Mouse (Mus musculus) adrenal gland, postnatal 25 days (tissue): ENCODE results near the gene Acss1. TPM values are rescaled to one million over a fixed set of nuclear protein-coding genes. Genes with fewer than 3 reads are reported as not detected.

Source experiments
- DNase-seq: peaks from one replicate; pipeline ENCODE4 v3.0.0; 2021; ENCODE audit warnings: mixed read lengths
- total RNA-seq: library from RNA; stranded (reverse); gene quantifications from 2 replicates; pipeline ENCODE4 v1.2.3, GENCODE M21; 2021

Acss1 gene
- total RNA-seq, 1 experiment from 2014 or later: 17.3 TPM

DNA sequence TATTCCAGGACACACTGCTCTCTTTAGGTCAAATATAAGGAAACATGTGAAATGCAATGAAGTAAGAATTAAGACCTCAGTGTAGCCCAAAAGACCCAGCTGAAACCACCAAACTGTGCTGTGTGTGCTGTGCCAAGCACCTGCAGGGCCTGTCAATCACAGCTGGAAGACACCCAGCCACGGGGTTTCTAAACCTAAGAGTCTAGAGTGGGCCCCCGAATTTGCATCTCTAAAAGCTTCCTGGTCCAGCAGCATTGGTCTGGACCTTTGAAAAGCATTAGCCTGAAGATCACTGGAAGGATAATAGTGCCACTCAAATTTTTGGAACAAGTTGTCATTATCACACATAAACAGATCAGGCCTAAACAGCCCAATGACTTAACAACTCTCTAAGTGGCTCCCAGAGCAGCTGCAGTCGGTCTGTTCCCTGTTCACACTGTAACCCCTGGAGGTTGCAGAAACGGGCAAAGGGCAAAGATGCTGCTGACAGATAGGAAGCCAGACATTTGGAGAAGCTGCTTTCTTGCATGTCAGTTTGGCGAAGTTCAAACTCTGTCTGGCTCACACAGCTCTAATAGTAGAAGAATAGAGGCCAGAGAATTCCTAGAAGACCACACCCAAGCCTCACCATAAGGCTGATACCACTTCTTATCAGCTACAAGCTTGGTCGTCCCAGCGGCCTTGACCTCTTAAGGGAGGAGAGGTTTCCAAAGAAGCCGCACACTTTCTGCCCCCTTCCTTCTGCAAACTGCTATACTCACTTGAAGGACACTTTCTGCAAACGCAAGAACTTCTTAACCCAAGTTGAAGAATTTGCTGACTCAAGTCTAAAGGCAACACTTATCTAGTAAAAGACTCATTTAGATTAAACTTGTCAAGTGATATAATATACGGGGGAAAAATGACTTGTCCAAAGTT lies 2.5 kb downstream of the Acss1 start:
- DNase-seq: no peak

DNA sequence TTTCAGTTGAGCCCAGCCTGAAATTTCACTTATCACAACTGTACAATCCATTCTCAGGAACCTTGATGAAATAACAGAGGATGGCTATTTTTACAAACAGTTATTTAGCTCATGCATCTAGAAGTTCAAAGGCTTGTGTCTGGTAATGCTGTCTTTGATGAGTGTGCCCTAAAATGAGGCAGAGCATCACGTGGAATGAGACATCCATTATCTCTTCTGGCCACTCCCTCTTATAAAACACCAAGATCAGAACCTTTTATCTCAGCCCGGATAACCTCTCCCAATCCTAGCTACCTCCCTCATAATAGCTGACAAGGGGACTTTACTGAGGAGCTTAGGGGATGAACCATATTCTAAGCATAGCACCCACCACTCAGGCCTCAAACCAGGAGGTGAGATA lies 3.3 kb downstream of the Acss1 start:
- no peak for DNase-seq

DNA sequence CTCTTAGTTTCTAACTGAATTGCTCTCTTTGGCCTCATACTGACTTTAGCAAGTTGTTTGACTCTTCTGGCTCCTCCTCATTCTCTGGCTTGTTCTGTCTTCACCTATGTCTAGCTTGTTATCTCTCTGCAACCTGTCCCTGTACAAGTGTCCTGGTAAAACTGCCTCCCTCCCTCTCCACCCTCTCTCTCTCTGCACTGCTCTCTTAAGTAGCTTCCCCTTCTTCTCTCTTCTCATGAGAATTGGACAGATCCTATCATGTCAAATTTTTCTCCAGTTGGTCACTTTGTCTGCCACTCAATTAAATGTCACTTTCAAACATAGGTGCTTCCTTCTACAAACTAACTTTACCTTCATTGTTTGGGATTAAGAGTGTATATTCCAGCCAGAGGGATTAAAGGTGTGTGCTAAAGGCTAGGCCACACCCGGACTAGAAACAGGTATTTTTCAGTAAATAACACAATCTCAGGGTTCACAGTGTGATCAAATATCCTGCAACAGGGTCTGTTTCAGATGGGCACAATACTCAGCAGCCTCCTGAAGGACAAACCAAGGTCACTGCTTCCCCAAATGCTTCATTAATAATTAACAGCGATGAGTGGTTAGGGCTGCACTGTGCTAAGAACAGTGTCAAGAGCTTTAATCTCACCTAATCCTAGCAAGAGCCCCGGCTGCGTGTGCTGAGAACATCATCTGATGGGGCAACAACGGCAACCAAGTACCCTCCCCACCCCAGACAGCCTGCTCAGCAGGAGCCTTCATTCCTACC lies 4.0 kb downstream of the Acss1 start:
- no peak for DNase-seq

DNA sequence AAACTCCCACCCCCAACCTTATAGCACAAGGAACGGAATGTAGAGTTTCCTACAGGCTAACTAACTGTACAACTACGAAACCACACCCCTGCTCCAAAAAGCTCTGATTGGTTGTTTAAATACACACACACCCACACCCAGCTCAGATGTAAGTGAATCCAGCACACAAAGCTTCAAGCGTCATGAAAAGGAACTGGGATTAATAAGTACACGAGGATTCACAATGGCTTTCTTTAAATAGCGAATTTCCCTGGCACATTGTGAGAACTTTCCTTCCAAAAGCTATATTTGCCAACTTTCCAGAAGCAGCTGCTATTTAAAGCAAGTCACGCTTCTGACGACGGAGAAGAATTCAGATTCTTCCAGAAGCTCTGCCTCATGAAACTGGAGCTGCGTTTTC lies 5.0 kb downstream of the Acss1 start:
- no peak for DNase-seq

DNA sequence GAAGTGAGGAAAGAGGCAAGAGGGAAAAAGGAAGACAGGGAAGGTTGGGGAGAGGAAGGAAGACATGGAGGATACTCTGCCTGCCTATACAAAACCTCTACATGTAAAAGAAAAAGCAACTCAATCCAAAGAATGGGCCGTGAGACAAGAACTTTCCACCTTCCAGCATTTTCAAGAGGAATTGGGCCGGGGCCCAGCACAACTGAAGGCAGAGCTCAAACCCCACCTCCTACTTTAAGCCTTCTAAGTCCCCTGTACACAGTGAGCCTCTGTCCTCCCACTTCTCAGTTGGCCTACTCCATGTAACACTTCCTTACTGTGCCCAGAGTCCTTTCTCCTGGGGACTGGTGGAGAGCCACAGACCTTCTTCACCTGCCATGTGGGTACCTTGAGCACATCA lies 6.3 kb downstream of the Acss1 start:
- DNase-seq: no peak

DNA sequence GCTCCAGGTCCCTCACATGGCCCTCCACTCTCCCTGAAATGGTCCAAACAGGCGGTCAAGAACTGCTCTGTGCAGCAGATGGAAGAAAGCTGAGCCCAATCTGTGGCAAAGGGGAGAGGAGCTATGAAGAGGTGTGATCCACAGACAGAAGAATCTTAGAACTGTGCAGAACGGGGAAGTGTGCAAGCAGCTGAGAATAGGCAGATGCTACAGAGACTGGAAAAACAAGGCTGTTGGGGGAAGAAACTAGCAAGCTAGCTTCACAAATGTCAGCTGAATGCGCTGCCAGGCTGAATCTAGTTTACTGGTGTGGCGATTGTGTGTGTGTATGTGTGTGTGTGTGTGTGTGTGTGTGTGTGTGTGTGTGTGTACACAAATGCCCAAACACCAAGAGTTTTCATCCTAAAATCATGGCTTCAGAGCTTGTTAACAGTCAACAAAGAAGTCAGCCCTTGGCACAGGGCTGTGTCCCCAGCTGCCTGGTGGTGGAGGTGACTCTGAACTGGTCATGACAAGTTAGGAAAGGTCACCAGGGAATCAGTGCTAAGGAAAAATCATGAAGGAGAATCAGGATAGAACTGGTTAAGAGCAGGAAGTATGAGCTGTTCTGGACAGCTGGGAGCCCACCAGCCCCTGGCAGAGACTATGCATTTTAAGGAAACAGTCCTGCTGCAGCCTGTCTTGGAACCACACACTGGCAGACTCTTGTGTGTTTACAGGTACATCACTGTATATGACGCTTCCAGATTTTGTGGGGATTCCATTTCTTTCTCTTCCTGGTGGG lies 7.4 kb downstream of the Acss1 start:
- no peak for DNase-seq

DNA sequence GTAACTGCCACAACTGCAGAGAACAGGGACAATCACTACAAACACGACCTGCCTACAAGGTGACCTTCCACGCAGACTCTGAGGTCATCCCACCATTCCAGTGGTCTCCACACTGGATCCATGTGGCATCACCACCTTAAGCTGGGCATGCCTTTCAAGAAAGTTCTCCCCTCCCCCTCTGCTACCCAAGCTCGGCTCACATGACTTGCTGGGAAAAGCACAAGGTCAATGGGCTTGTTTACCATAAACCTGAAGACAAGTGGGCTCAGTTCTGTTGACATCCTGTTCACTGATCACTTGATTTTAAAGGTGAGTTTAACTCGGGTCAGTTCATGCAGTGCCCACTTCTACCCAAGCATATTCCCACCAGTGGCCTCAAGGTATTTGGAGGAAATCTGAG lies 8.3 kb downstream of the Acss1 start:
- DNase-seq: no peak

DNA sequence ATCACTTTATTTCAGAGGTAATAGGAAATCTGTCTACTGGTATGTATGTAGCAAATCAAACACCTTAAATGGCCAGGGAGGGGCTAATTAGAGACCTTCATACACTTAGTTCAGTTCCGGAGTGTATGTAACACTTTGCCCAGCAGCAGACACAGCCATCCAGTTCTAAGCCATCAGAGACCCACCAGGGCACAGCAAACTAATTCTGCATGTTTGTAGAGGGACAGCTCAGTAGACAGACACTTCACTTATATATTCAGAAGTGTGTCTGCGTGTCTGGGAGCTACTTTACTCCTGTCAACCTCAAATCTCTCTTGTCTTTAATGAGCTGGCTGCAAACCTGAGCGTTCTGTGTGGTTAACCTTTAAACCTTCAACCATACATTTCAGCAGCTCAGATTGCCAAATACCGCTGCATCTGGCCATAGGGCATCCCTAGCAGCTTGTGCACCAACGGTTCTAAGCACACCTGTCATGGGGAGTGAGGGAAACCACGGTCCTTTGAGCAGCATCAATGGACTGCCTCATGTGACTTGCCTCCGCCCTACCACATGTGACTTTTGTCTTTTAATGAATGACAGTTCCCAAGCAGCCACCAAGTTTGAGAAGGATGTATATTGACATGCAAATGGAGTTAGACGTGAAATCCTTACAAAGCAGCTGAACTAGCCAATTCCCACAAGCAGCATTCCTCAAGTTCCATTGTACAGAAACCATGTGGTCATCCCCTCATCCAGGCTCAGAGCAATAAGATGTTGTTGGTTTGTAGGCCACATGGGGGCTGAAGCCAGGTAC lies 11.1 kb downstream of the Acss1 start:
- no peak for DNase-seq

DNA sequence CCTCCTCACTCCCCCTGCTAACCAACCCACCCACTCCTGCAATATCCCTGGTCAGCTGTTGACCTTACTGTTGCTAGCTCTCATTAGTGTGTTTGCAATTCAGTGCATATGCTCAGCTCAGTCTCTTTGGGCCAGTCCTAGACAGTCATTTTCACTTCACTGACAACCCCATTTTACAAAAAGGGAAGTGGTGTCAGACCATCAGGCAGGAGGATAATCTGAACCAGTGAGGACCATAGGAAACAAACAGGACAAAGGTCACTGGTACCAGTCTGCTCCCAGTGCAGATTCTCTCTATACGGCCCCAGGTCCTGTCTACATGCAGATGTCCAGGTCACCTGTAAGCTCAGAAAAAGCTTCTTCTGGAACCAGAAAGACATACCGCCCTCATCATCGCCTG lies 12.2 kb downstream of the Acss1 start:
- DNase-seq: no peak

DNA sequence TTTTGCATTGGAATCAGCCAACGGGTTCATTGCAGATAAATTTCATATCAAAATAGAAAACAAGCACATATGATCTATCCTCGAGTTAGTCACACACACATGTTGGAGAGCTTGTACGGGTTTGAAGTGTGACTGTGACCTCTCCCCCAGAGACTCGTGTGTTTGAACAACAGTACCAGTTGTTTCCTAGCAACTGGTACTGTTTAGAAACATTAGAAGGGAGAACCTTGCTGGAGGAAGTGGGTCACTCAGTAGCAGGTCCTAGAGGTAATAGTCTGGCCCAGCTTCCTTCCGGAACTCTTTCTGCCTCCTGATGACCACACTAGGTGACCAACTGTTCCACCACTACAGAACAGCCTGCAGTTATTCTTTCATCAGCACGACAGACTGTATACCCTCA lies 13.0 kb downstream of the Acss1 start:
- DNase-seq: no peak

DNA sequence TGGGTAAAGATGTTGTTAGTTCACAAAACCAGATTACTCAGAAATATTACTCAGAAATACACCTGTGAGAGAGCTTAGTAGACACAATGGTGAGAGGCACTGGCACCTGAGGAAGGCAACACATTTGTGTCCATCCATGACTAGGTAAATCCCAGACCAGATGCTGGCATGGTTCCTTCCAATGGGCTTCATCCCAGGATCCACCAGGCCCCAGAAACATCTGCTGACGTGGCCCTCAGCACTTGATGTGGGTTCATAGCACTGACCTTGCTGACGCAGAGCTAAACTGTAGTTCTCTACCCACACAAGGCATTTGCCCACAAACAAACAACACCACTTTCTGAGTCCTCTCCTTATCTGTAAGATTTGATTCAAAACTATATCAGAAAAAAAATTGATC lies 13.5 kb downstream of the Acss1 start:
- no peak for DNase-seq

DNA sequence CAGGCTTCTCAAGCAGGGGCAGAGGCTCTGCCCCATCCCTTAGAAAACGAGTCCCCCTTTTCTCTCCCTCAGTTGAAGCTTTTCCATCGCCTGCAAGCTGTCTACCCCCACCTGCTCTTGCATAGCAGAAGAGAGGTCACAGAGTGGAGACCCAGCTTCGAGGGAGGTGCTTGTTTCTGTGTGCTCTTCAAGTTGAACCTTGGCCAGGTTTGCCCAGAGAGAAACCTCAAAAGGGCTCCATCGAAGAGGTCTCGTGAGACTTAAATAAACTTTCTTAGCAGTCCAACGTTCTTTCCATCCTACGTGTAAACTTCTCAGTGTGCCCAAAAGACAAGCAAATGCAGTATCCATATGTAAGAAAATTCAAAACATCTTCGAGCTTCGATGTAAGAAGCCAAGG lies 16.9 kb downstream of the Acss1 start:
- DNase-seq: no peak

DNA sequence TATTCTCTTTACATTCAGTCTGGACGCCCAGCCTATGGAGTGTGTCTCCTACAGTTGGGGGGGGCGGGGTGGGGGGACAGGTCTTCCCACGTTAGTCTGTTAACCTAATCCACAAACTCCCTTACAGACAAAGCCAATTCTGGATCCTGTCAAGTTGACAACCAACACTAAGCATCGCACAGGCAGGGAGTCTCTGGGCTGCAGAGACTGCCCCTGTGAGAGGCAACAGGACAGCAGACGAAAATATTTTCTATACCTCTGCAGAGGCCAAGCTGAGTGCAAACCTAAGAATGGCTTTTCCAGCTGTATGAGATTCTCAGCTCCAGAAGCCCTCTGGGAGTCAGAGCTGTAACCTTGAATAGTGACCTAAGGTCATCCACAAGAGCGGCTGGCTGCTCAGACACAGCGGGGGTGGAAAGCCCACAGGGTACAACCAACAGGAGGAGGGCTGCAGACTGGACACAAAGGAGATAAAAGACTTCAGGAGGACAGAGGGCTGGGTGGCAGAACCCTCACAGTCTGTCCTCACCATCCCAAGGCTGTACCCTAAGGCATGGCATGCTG lies 17.7 kb downstream of the Acss1 start:
- DNase-seq: no peak

DNA sequence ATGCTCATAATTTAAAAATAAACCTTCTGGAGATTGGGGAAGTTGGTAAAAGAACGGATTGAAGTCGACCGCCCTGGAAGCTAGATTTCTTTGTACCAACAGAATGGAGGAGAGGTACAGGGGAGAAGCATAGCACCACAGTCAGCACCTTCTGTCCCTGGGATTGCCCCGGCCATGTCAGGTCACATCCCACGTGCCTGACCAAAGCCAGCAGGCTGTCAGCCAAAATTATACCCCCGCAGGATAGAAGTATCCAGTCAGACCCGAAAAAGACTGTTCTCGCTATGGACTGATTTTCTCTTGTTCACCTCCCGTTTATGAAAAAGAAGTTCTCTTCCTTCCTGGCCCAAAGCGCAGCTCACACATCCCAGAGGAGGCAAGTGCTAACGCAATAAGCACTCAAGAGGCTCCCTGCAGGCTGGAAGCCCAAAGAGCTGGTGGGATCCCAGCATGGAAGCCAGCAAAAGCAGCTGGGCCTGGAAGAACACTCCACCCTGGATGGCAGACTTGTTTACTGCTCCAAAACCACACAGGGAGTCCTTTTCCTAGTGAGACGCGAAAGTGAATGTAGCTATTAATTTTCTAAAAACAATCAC lies 19.9 kb downstream of the Acss1 start:
- no peak for DNase-seq

DNA sequence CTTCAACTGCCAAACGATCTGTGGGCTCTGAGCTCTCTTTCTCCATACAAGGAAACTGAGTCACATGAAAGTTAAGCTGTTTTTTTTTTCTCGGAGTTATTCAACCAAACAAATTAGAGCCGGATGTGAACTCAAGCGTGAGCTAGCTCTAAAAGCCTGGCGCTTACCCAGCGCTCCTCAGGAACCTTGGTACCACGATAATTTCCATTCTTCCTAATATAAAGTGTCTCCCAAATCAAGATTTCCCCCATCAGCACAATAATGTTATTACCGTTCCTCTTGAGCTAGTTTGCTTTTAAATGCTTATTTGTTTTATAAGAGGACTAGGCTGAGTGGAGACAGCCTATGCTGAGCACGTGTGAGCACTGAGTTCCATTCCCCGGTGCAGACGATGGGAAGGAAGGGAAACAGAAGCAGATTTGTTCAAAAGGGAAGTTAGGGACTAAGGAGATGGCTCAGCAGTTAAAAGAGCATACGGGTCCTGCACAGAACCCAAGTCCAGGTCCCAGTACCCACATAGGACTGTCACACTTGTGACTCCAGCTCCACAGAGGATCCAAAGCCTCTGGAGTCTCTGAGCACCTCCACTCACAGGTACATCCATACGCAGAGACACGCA lies 20.5 kb downstream of the Acss1 start:
- DNase-seq: no peak

DNA sequence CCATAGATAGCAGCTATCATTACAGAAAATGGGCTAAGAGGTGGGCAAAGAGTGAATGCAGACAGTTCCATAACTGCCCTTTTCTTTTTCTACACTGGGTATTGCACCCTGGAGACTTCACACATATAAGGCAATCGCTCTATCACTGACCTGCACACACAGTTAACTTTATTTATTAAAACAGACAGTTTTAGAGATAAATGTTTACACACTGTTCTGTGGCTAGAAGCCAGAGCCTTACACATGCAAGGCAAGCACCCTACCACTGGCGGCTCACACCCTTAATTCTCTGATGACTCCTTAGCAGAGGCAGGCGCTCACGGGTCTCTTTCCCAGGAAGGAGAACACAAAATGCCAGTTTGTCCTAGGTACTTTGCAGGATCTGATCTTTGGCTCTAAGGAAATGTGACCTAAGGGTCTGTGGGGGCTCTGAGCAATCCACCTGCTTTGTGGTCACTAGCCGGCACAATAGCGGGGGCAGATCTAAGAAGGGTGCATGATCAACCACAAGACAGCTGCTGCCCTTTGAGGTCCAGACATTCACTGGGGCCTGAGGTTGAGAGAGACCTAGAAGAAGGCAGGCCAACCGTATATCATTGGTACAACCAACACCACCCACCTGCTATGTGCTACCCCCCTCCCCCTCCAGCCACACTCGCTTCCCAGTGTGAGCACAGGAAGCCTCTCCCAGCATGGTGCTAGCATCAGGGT lies 21.7 kb downstream of the Acss1 start:
- no peak for DNase-seq

DNA sequence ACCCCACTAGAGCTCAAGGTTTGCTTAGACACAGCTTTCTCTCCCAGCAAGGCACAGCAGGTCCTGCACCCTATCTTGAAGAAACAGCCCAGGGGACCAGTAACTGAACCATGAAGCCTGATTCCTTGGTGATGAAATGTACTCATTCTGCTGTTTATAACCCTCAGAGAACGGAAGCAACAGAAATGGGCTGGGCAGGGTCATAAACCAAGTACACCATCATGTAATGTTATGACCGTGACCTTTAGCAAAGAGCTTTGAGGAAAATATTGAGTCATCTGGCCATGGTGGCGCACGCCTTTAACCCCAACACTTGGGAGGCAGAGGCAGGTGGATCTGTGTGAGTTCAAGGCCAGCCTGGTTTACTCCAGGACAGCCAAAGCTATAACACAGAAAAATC lies 23.1 kb downstream of the Acss1 start:
- no peak for DNase-seq

DNA sequence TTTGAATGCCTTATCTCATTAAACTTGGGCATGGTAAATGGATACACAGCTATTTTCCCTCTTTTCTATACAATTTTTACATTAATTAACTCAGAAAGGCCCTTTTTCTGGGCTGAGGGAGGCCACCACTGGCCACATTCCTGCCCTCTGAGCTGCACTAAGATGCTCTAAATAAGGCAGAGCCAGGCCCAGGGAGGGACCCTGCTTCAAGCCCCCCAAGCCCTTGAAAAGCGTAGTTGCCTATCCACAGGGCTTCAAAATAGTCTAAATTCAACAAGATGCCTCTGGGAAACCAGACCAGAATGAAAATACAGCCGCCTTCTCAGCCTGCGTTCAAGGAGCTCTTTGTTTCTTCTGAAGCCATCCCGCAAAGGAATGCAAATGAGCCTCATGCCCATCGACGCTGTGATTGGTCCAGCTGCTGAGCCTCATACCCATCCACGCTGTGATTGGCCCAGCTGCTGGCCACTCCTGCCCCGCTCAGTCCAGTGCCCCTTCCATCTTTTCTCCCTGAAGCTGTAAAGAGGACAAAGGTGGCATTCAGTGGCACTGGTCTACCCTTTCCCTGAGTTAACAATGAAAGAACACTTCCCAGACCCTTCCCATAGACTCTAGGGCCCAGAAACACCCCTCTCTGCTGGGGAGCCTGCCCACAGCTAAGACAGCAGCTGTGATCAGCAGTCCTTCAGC lies 24.4 kb downstream of the Acss1 start:
- DNase-seq: no peak

DNA sequence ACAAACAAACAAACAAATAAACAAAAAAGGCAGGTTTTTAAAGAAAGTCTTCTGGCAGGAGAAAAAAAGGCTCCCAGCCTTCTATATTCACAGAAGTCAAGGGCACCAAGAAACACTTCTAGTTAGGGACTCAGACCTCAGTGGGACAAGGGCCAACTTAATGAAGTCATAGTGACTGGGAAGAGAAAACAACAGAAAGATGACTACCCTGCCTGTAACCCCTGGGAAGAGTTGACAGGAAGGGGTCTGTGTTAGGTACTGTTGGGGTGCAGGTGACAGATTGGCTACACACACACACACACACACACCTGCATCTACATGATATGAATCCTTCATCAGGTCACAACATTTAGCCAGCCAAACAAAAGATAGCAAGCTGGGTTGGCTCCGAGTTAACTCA lies 25.1 kb downstream of the Acss1 start:
- DNase-seq: no peak

DNA sequence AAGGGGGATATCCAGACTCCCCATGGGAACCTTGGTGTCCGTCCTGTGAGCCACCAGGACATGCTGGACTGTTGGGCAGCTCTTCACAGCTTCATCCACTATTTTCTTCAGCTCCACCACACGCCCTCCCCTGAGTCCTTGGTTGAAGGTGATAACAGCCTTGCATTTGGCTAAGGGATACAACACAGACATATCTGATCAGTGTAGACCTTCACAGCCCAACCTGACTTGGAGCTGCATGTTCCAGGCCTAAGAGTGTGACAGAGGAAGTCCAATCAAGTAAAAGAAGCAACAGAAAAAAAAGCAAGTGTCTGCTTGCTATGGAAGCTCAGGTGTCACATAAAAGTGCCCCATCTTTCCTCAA lies 29.9 kb downstream of the Acss1 start:
- DNase-seq: no peak
